Mouse (Mus musculus) heart, postnatal 4 days (tissue): Measurements from ENCODE around the gene Vmn1r10. TPM values are rescaled to one million over a fixed set of nuclear protein-coding genes. Genes with fewer than 3 reads are reported as not detected.

Experiments used
- DNase-seq: peaks from one replicate; pipeline ENCODE4 v3.0.0; 2021
- total RNA-seq, 2 experiments: library from RNA; stranded (reverse); gene quantifications; 2 replicates each; pipeline ENCODE4 v1.2.3; 2021

Gene Vmn1r10
- not detected for total RNA-seq

DNA sequence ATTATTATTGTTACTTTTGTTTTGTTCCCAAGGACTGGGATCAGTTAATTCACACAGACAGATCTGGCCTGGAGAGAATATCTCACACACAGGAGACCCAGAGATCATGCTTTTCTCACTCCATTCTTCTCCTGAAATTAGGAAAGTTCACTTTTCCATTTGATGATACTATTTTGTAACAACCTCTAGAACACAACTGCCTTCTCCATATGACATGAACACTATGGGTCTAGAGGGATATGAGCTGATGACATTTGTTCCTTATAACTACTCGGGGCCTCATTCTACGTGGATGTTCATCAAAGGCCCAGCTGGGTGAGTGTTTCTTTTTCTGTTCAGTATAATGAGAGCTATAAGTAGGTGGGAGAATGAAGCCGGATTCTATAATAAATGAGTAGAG, at the start of gene Vmn1r10:
TSS of gene Vmn1r10 (plus strand) at position 301 of the 400 bp plus-strand sequence.
- no peak for DNase-seq

DNA sequence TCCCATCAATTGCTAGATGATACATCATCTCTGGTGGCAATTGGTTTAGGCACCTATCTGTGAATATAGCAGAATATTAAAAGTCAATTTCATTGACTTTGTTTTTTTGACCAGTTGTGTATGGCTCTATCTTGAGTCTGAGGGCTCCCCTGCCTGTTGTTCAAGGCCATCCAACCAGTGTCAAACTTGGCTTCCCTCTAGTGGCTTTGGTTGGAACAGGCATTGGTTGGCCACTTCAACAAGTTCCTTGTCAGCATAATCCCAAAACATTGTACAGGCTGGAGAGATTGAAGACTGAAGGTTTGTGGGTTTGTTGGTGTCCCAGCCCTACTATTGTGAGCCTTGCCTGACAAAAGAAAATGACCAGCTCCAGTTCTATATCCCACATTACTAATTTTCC, 45.5 kb upstream of the Vmn1r10 start:
- peak; percentile 18 for DNase-seq

DNA sequence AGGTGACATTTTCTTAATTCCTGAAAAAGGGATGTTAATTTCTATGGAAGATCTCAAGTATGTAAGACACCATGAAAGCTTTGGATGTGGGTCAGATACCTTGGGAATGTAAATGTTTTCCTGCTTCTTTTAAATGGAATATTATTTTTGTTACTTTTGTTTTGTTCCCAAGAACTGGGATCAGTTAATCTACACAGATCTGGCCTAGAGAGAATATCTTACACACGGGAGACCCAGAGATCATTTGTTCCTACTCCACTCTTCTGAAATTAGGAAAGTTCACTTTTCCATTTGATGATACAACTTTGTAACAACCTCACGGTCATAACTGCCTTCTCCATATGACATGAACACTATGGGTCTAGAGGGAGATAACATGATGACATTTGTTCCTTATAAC, 42.8 kb upstream of the Vmn1r10 start, which contains the start of gene Vmn1r9:
TSS of gene Vmn1r9 (plus strand) at position 301 of the 400 bp plus-strand sequence.
- no peak for DNase-seq

DNA sequence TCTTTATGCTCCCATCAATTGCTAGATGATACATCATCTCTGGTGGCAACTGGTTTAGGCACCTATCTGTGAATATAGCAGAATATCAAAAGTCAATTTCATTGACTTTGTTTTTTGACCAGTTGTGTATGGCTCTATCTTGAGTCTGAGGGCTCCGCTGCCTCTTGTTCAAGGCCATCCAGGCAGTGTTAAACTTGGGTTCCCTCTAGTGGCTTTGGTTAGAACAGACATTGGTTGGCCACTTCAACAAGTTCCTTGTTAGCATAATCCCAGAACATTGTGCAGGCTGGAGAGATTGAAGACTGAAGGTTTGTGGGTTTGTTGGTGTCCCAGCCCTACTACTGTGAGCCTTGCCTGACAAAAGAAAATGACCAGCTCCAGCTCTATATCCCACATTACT, 2.9 kb upstream of the Vmn1r10 start:
- DNase-seq = no peak

DNA sequence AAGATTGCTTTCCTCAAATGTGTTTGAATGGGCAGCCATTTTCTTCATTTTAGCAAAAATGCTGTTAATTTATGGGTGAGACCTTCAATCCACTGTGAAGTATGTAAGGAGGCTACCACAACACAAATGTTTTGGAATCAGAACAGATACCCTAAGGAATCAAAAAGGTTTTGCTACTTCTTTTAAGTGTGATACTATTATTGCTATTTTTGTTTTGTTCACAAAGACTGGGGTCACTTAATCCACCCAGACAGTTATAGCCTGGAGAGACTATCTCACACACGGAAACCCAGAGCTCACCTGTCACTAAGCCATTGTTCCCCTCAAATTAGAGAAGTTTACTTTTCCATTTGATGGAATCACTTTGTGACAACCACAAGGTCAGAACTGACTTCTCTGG, 23.9 kb downstream of the Vmn1r10 start, which contains the start of gene Vmn1r11:
TSS of gene Vmn1r11 (plus strand) at position 301 of the 400 bp plus-strand sequence.
- no peak for DNase-seq

DNA sequence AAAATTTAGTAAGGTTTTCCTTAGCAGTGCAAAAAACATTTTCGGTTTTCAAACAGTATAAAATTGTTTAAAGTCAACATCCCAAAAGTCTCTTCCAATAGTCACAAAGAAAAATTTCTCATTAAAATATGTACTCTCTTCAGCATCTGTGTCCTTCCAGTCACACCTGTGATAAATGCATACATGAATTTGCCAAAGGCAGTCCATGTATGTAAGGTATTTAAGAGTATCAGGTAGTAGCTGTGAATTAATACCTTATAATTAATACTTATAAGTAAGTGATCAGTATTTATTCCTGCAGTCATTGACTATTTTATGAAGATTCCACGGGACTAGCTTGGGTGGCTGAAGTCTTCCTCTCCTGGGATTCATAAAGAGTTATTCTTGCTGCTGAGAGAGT, 47.4 kb downstream of the Vmn1r10 start, which contains the start of gene Vmn1r12:
TSS of gene Vmn1r12 (plus strand) at position 301 of the 400 bp plus-strand sequence.
- no peak for DNase-seq

Other genes with a start within 250 kb of the Vmn1r10 start
- gene Nt5c3, start 185.5 kb upstream of the Vmn1r10 start, total RNA-seq = 10 to 100 TPM; 44.1 to 46.9 TPM
- gene Vmn1r4, start 185.4 kb upstream of the Vmn1r10 start, total RNA-seq = under 1 TPM in 1 of 2 experiments, not detected in 1; 0.12 TPM
- gene Vmn1r5, start 139.2 kb upstream of the Vmn1r10 start, total RNA-seq = not detected
- gene Vmn1r6, start 112.2 kb upstream of the Vmn1r10 start, total RNA-seq = not detected
- gene Vmn1r7, start 84.1 kb upstream of the Vmn1r10 start, total RNA-seq = not detected
- gene Vmn1r8, start 77.2 kb upstream of the Vmn1r10 start, total RNA-seq = not detected
- gene Vmn1r9, start 42.7 kb upstream of the Vmn1r10 start, total RNA-seq = not detected
- gene Vmn1r11, start 24.0 kb downstream of the Vmn1r10 start, total RNA-seq = not detected
- gene Vmn1r12, start 47.5 kb downstream of the Vmn1r10 start, total RNA-seq = not detected
- gene Vmn1r13, start 93.8 kb downstream of the Vmn1r10 start, total RNA-seq = not detected
- not detected for gene Vmn1r14, start 122.2 kb downstream of the Vmn1r10 start, total RNA-seq
- not detected for gene Vmn1r15, start 148.5 kb downstream of the Vmn1r10 start, total RNA-seq
- gene Vmn1r16, start 220.0 kb downstream of the Vmn1r10 start, total RNA-seq = not detected